Mouse (Mus musculus): Measurements from ENCODE around the gene Uts2r.

DNA sequence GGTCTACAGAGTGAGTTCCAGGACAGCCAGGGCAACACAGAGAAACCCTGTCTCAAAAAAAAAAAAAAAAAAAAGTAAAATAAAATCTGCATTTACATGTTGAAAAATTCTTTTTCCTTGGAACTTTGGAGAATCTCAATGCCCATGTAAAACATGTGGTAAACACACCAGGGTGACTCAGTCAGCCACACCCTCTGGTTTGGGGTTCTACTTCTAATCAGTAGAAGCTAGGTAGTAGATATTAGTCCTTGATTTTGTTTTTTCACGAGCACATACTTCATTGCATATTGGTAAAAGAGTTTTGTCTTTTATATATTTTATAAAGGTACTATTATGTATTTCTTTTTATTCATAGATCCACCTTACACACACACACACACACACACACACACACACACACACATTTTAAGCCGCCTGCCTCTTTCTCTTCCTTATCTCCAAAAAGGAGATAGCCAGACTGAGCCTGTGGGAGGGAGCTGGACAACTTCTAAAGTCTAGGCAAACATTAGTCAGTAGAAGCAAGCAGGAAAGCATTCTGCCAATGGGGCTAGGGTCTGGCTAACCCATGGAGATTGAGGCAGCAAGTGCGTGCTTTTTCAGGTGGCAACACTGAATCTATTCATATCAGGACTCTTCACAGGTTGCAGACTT lies 34.4 kb upstream of the Uts2r start:
- no peak for TF ChIP-seq POLR2A (IDR thresholded peaks at IDR 0.05; ENCODE audit: extremely low read depth, insufficient read depth, low read length)
- no peak for TF ChIP-seq CTCF (IDR thresholded peaks at IDR 0.05; ENCODE audit: low read depth, low read length)
